Mouse (Mus musculus) lung, adult 2 months (tissue): ENCODE measurements around the gene Ndufa7.

Experiments
- CTCF ChIP-seq: fragments of 200-500 bp; IDR thresholded peaks from 2 replicates; pipeline ENCODE4 v1.5.1; 2011; ENCODE audit warnings: mild to moderate bottlenecking, low read length, control low read depth; ENCODE audit not compliant: insufficient read depth
- POLR2A ChIP-seq: fragments of 200-500 bp; IDR thresholded peaks from 2 replicates; pipeline ENCODE4 v1.6.1; 2011; ENCODE audit warnings: low read depth, mild to moderate bottlenecking, control low read depth, low read length, borderline replicate concordance; ENCODE audit errors: extremely low read depth

- no peak for TF ChIP-seq POLR2A
- peak; percentile 45 for TF ChIP-seq CTCF
These were observed 41.1 kb downstream of the Ndufa7 start for GRCm38 (mm10) chr17:33865330-33866030.
